Mouse (Mus musculus): ENCODE measurements around the gene Zbtb7b. TPM values are rescaled to one million over a fixed set of nuclear protein-coding genes. Genes with fewer than 3 reads are reported as not detected.

Gene Zbtb7b
- polyA plus RNA-seq, 1 experiment from 2014 or later, result 0.77 TPM

- H3K9me3 ChIP-seq (ENCODE audit: control insufficient read depth, low read length), result no peaks in the 10 kb centered on the region
- no peak overlapping the region for H3K27ac ChIP-seq (ENCODE audit: low read length)
- H3K27me3 ChIP-seq (replicated peaks; ENCODE audit: control insufficient read depth, insufficient read depth, low read length), result no peaks in the 10 kb centered on the region
- no peak overlapping the region for H3K4me3 ChIP-seq (replicated peaks; ENCODE audit: low read length)
- no peak overlapping the region for H3K9ac ChIP-seq (replicated peaks; ENCODE audit: low read depth, low read length)
- no peaks in the 10 kb centered on the region for H3K36me3 ChIP-seq (ENCODE audit: control insufficient read depth, insufficient read depth)
- H3K4me1 ChIP-seq (replicated peaks; ENCODE audit: control insufficient read depth, insufficient read depth, low read length), result peaks cover 12% of the 10 kb centered on the region
- H3K4me2 ChIP-seq (ENCODE audit: low read length), result no peak overlapping the region
- no peak for ATAC-seq
- 92% methylated on average over 14 of the region's 14 CpGs for WGBS
These were observed 14.3 kb downstream of the Zbtb7b start for GRCm38 (mm10) chr3:89380291-89380690.

GRCm38 (mm10) chr3:89379388-89380131 lies 15.0 kb downstream of the Zbtb7b start:
- 88% methylated on average over 31 of the region's 31 CpGs for WGBS
- no peak overlapping the region for H3K27ac ChIP-seq (ENCODE audit: low read length)
- no peak for ATAC-seq
- H3K4me2 ChIP-seq (ENCODE audit: low read length), result no peak overlapping the region; the same call in 1 of the 2 replicates
- H3K9me3 ChIP-seq (ENCODE audit: control insufficient read depth, low read length), result no peaks in the 10 kb centered on the region
- no peaks in the 10 kb centered on the region for H3K36me3 ChIP-seq (ENCODE audit: control insufficient read depth, insufficient read depth)
- H3K4me3 ChIP-seq (replicated peaks; ENCODE audit: low read length), result no peak overlapping the region
- no peak overlapping the region for H3K9ac ChIP-seq (replicated peaks; ENCODE audit: low read depth, low read length)
- H3K27me3 ChIP-seq (replicated peaks; ENCODE audit: control insufficient read depth, insufficient read depth, low read length), result no peaks in the 10 kb centered on the region
- H3K4me1 ChIP-seq (replicated peaks; ENCODE audit: control insufficient read depth, insufficient read depth, low read length), result peaks cover 12% of the 10 kb centered on the region

- peak overlapping the region; percentile 92 for H3K4me2 ChIP-seq (ENCODE audit: low read length)
- peak overlapping the region; percentile 63 for H3K4me3 ChIP-seq (replicated peaks; ENCODE audit: low read length)
- H3K9me3 ChIP-seq (ENCODE audit: control insufficient read depth, low read length), result no peaks in the 10 kb centered on the region
- H3K27me3 ChIP-seq (replicated peaks; ENCODE audit: control insufficient read depth, insufficient read depth, low read length), result no peaks in the 10 kb centered on the region
- H3K36me3 ChIP-seq (ENCODE audit: control insufficient read depth, insufficient read depth), result no peaks in the 10 kb centered on the region
- no peak overlapping the region for H3K27ac ChIP-seq (ENCODE audit: low read length)
- H3K9ac ChIP-seq (replicated peaks; ENCODE audit: low read depth, low read length), result peak overlapping the region; percentile 86
- H3K4me1 ChIP-seq (replicated peaks; ENCODE audit: control insufficient read depth, insufficient read depth, low read length), result peaks cover 12% of the 10 kb centered on the region
- WGBS, result under 1% methylated on average over 27 of the region's 29 CpGs
- ATAC-seq, result peak; percentile 88
These were observed 16.0 kb downstream of the Zbtb7b start for GRCm38 (mm10) chr3:89378394-89379067.

- 74% methylated on average over 4 of the region's 4 CpGs for WGBS
- no peak overlapping the region; the same call in 1 of the 2 replicates for H3K4me3 ChIP-seq (replicated peaks; ENCODE audit: low read length)
- no peaks in the 10 kb centered on the region for H3K27me3 ChIP-seq (replicated peaks; ENCODE audit: control insufficient read depth, insufficient read depth, low read length)
- H3K4me1 ChIP-seq (replicated peaks; ENCODE audit: control insufficient read depth, insufficient read depth, low read length), result peaks cover 12% of the 10 kb centered on the region
- no peaks in the 10 kb centered on the region for H3K36me3 ChIP-seq (ENCODE audit: control insufficient read depth, insufficient read depth)
- H3K27ac ChIP-seq (ENCODE audit: low read length), result no peak overlapping the region
- no peak; the same call in 1 of the 2 replicates for ATAC-seq
- no peaks in the 10 kb centered on the region for H3K9me3 ChIP-seq (ENCODE audit: control insufficient read depth, low read length)
- H3K4me2 ChIP-seq (ENCODE audit: low read length), result peak overlapping the region; percentile 92
- peak overlapping the region; percentile 86 for H3K9ac ChIP-seq (replicated peaks; ENCODE audit: low read depth, low read length)
These were observed 16.7 kb downstream of the Zbtb7b start for GRCm38 (mm10) chr3:89377831-89378230.

GRCm38 (mm10) chr3:89373581-89374231 lies 20.9 kb downstream of the Zbtb7b start:
- no peak overlapping the region for H3K4me2 ChIP-seq (ENCODE audit: low read length)
- H3K27me3 ChIP-seq (replicated peaks; ENCODE audit: control insufficient read depth, insufficient read depth, low read length), result no peaks in the 10 kb centered on the region
- WGBS, result 38% methylated on average over 5 of the region's 5 CpGs
- H3K9ac ChIP-seq (replicated peaks; ENCODE audit: low read depth, low read length), result no peak overlapping the region
- no peak overlapping the region for H3K27ac ChIP-seq (ENCODE audit: low read length)
- H3K9me3 ChIP-seq (ENCODE audit: control insufficient read depth, low read length), result no peaks in the 10 kb centered on the region
- peaks cover 8% of the 10 kb centered on the region for H3K4me1 ChIP-seq (replicated peaks; ENCODE audit: control insufficient read depth, insufficient read depth, low read length)
- H3K4me3 ChIP-seq (replicated peaks; ENCODE audit: low read length), result no peak overlapping the region
- no peaks in the 10 kb centered on the region for H3K36me3 ChIP-seq (ENCODE audit: control insufficient read depth, insufficient read depth)
- ATAC-seq, result no peak

- Histone ChIP-seq H3K9ac (replicated peaks; ENCODE audit: low read depth, low read length) (no peak overlapping the region), H3K9me3 (ENCODE audit: control insufficient read depth, low read length) (no peaks in the 10 kb centered on the region), H3K4me2 (ENCODE audit: low read length) (no peak overlapping the region), H3K27ac (ENCODE audit: low read length) (no peak overlapping the region), H3K4me3 (replicated peaks; ENCODE audit: low read length) (no peak overlapping the region), H3K27me3 (replicated peaks; ENCODE audit: control insufficient read depth, insufficient read depth, low read length) (no peaks in the 10 kb centered on the region), H3K36me3 (ENCODE audit: control insufficient read depth, insufficient read depth) (no peaks in the 10 kb centered on the region), H3K4me1 (replicated peaks; ENCODE audit: control insufficient read depth, insufficient read depth, low read length) (no peaks in the 10 kb centered on the region)
- ATAC-seq, result no peak
- 73% methylated on average over 11 of the region's 11 CpGs for WGBS
These were observed 27.2 kb downstream of the Zbtb7b start for GRCm38 (mm10) chr3:89367338-89367737.

- Histone ChIP-seq H3K4me3 (replicated peaks; ENCODE audit: low read length) (no peak overlapping the region), H3K4me1 (replicated peaks; ENCODE audit: control insufficient read depth, insufficient read depth, low read length) (no peaks in the 10 kb centered on the region), H3K27me3 (replicated peaks; ENCODE audit: control insufficient read depth, insufficient read depth, low read length) (no peaks in the 10 kb centered on the region), H3K9ac (replicated peaks; ENCODE audit: low read depth, low read length) (no peak overlapping the region), H3K36me3 (ENCODE audit: control insufficient read depth, insufficient read depth) (no peaks in the 10 kb centered on the region), H3K27ac (ENCODE audit: low read length) (no peak overlapping the region), H3K9me3 (ENCODE audit: control insufficient read depth, low read length) (no peaks in the 10 kb centered on the region), H3K4me2 (ENCODE audit: low read length) (no peak overlapping the region)
- WGBS, result 77% methylated on average over 20 of the region's 20 CpGs
- no peak for ATAC-seq
These were observed 28.8 kb downstream of the Zbtb7b start for GRCm38 (mm10) chr3:89365486-89366414.

GRCm38 (mm10) chr3:89365153-89365485 lies 29.5 kb downstream of the Zbtb7b start, which contains the start of gene Dcst1:
Gene Dcst1, minus strand, starts transcription at chr3:89365253.
- Histone ChIP-seq H3K4me1 (replicated peaks; ENCODE audit: control insufficient read depth, insufficient read depth, low read length) (no peaks in the 10 kb centered on the region), H3K4me3 (replicated peaks; ENCODE audit: low read length) (no peak within 1 kb of the TSS), H3K9ac (replicated peaks; ENCODE audit: low read depth, low read length) (no peak within 1 kb of the TSS), H3K36me3 (ENCODE audit: control insufficient read depth, insufficient read depth) (no peaks in the 10 kb centered on the region), H3K27me3 (replicated peaks; ENCODE audit: control insufficient read depth, insufficient read depth, low read length) (no peaks in the 10 kb centered on the region), H3K9me3 (ENCODE audit: control insufficient read depth, low read length) (no peaks in the 10 kb centered on the region), H3K4me2 (ENCODE audit: low read length) (no peak within 1 kb of the TSS), H3K27ac (ENCODE audit: low read length) (no peak within 1 kb of the TSS)
- WGBS, result 81% methylated on average over 11 of the region's 11 CpGs
- ATAC-seq, result no peak

All from forebrain, embryonic 16.5 days (tissue).